Mouse (Mus musculus): Measurements from ENCODE around the gene Usp30.

Usp30 gene

DNA sequence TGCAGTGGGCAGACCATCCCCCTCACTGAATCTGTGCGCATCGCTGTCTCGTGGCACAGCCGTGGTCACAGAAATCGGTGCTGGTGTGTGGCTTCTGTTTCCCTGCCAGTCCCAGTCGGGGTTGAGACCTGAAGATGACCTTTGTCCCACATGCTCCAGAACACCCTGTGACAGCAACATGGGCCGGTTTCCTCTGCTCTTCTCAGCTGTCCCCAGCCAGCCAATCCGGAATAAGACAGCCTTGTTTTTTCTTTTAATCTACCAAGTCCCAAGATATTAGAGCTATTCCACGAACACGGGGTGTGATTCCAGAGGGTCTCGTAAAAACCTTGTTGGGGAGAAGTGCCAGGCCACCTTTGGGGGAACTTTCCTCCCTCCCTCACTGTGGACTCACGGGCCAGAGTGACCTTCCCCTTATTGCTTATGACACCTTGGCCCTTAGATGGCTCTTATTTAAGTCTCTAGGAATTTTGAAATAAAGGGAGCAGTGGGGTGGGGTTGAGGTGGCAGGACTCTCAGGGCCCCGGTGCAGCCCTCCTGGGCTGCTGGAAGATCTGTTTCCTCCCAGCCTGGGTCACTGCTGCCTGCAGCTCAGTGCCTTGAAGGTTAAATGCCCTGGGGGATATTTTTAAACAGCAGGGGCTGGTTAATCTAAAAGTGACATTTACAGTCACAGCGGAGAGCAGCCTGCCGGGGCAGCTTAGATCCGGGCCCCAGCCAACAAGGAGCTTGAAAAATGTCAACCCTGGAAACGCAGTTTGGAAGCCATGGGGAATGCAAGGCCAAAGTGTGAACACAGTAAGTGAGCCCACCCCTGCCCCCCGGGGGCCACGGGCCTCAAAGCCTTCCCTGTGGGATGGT lies 81.0 kb downstream of the Usp30 start, which contains the start of gene Acacb:
Gene Acacb (plus strand): TSS at position 508 of the 861 bp plus-strand sequence.
- Histone ChIP-seq H3K4me1 (replicated peaks; ENCODE audit: low read depth, low read length) (peaks cover 85% of the 10 kb centered on the region), H3K27me3 (ENCODE audit: insufficient read depth, low read length) (no peaks in the 10 kb centered on the region), H3K9me3 (ENCODE audit: low read length) (peaks cover 5% of the 10 kb centered on the region), H3K4me3 (replicated peaks; ENCODE audit: low read length) (no peak within 1 kb of the TSS), H3K36me3 (ENCODE audit: insufficient read depth, low read length) (no peaks in the 10 kb centered on the region)
- TF ChIP-seq POU5F1 (IDR thresholded peaks at IDR 0.05; ENCODE audit: borderline replicate concordance, low read length) (no peak), NANOG (IDR thresholded peaks at IDR 0.05; ENCODE audit: borderline replicate concordance, low read length) (no peak), CTCF (conservative IDR thresholded peaks at IDR 0.05; ENCODE audit: low read length) (no peak)

DNA sequence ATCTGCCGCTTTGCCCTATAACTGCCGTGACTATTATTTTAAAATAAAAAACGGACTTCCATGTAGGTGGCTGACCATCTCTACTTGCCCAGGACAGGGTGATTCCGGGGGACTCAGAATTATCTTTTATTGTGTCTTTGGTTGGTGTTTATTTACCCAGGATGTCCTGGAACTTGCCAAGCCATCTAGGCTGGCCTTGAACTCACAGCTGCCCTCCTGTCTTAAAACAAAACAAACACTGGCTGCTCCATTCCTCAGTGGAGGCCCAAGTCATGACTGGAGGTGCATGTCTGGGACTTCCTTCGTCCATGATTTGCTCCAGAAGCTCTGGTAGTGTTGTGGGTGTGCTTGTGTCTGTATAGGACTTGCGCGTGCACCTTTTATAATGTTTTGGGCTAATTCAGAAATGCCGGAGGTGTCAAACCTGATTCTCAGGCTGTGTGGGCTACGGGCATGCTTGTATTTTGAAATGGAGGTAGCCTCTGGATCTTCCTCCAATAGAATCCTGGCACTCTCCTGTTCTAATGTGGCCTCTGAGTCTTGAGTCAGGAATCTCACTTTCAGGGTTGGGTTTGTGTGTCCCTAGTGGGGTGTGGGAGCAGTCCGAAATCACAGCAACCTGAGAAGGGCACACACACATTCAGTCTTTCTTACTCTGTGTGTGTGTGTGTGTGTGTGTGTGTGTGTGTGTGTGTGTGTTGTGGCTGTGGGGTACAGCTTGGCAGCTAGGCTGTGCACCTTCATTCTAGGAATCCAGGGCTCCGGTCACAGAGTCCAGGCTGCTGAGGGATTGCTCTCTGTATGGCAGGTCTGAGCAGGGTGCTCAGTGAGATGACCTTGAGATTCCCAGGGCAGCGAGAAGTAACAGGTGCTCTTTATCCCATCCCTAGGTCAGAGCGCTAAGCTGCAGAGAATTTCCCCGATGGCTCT lies 82.0 kb downstream of the Usp30 start:
- Histone ChIP-seq H3K36me3 (ENCODE audit: insufficient read depth, low read length) (no peaks in the 10 kb centered on the region), H3K4me3 (replicated peaks; ENCODE audit: low read length) (no peak overlapping the region), H3K4me1 (replicated peaks; ENCODE audit: low read depth, low read length) (peaks cover 85% of the 10 kb centered on the region), H3K27me3 (ENCODE audit: insufficient read depth, low read length) (no peaks in the 10 kb centered on the region), H3K9me3 (ENCODE audit: low read length) (peaks cover 5% of the 10 kb centered on the region)
- TF ChIP-seq CTCF (conservative IDR thresholded peaks at IDR 0.05; ENCODE audit: low read length) (no peak), NANOG (IDR thresholded peaks at IDR 0.05; ENCODE audit: borderline replicate concordance, low read length) (no peak), POU5F1 (IDR thresholded peaks at IDR 0.05; ENCODE audit: borderline replicate concordance, low read length) (no peak)

DNA sequence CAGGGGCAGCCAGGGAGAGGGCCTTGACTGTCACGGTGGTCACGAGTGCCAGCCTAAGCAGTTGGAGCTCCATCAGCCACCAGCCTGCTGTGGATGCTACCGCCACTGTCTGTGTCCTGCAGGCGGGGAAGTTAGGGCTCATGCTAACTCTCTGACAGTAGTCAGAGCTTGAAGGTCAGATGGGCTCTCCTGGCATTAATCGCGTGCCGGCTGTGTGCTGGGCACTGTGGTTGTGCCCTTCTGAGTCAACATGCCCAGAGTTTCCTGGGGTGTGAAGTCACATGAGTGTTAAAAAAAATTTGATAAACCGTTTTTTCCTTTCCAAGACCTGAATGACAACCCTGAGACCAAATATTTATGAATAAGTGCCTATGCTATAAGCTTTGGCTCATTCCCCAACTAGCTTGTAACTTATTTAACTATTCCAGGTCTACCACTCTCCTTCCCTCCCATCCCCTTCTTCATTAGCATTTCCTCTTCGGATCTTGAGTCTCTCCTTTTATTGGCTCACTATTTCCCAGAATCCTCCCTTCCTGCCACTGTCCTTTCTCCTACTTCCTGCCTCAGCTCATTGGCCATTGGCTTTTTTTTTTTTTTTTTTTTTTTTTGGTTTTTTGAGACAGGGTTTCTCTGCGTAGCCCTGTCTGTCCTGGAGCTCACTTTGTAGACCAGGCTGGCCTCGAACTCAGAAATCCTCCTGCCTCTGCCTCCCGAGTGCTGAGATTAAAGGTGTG lies 87.3 kb downstream of the Usp30 start:
- TF ChIP-seq NANOG (IDR thresholded peaks at IDR 0.05; ENCODE audit: borderline replicate concordance, low read length) (no peak), POU5F1 (IDR thresholded peaks at IDR 0.05; ENCODE audit: borderline replicate concordance, low read length) (no peak), CTCF (conservative IDR thresholded peaks at IDR 0.05; ENCODE audit: low read length) (no peak)
- H3K36me3 ChIP-seq (ENCODE audit: insufficient read depth, low read length), result no peaks in the 10 kb centered on the region
- peak overlapping the region; percentile 78 for H3K4me3 ChIP-seq (replicated peaks; ENCODE audit: low read length)
- H3K4me1 ChIP-seq (replicated peaks; ENCODE audit: low read depth, low read length), result peaks cover 64% of the 10 kb centered on the region
- H3K9me3 ChIP-seq (ENCODE audit: low read length), result peaks cover 5% of the 10 kb centered on the region
- H3K27me3 ChIP-seq (ENCODE audit: insufficient read depth, low read length), result no peaks in the 10 kb centered on the region

DNA sequence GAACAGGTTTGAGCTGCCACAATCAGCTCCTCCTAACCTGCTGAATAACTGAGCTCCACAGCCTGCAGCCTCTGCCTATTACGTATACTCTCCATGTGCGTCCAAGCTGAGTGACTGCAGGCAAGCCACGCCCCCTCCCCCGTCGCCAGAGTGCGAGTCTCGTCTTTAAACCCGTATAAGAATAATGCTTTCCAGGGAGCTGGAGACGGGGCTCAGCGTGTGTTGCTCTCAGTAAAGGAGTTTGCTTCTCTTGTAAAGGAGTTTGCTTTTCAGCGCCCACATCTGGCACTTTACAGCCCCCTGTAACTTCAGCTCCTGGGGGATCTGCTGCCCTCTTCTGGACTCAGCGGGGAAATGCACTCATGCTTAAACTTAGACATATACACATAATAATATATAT lies 88.2 kb downstream of the Usp30 start:
- no peaks in the 10 kb centered on the region for H3K27me3 ChIP-seq (ENCODE audit: insufficient read depth, low read length)
- peak overlapping the region; percentile 78 for H3K4me3 ChIP-seq (replicated peaks; ENCODE audit: low read length)
- H3K4me1 ChIP-seq (replicated peaks; ENCODE audit: low read depth, low read length), result peaks cover 60% of the 10 kb centered on the region
- TF ChIP-seq POU5F1 (IDR thresholded peaks at IDR 0.05; ENCODE audit: borderline replicate concordance, low read length) (no peak), NANOG (IDR thresholded peaks at IDR 0.05; ENCODE audit: borderline replicate concordance, low read length) (no peak), CTCF (conservative IDR thresholded peaks at IDR 0.05; ENCODE audit: low read length) (peak; percentile 89)
- no peaks in the 10 kb centered on the region for H3K36me3 ChIP-seq (ENCODE audit: insufficient read depth, low read length)
- peaks cover 4% of the 10 kb centered on the region for H3K9me3 ChIP-seq (ENCODE audit: low read length)

DNA sequence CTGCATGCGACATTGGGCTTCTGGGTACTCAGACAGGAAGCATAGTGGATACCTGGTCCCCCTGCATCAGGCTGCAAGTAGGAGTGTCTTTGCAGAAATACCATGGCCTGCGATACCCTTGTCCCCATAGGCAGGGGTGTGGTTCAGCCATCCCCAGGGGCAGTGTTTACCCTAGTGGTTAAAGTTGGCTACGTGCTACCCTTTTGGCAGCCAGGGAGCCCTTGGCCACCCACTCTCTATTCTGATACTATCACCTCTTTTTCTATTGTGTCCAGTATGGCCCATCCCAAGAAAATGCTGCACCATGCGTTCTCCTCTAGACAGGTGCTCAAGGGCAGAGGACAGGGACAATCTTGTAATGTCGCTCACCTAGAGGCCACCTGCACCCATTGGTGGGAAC lies 89.5 kb downstream of the Usp30 start:
- no peak overlapping the region for H3K4me3 ChIP-seq (replicated peaks; ENCODE audit: low read length)
- no peak for TF ChIP-seq NANOG (IDR thresholded peaks at IDR 0.05; ENCODE audit: borderline replicate concordance, low read length)
- TF ChIP-seq POU5F1 (IDR thresholded peaks at IDR 0.05; ENCODE audit: borderline replicate concordance, low read length), result no peak
- no peak for TF ChIP-seq CTCF (conservative IDR thresholded peaks at IDR 0.05; ENCODE audit: low read length)
- H3K27me3 ChIP-seq (ENCODE audit: insufficient read depth, low read length), result no peaks in the 10 kb centered on the region
- peaks cover 54% of the 10 kb centered on the region for H3K4me1 ChIP-seq (replicated peaks; ENCODE audit: low read depth, low read length)
- H3K36me3 ChIP-seq (ENCODE audit: insufficient read depth, low read length), result no peaks in the 10 kb centered on the region
- H3K9me3 ChIP-seq (ENCODE audit: low read length), result no peaks in the 10 kb centered on the region

DNA sequence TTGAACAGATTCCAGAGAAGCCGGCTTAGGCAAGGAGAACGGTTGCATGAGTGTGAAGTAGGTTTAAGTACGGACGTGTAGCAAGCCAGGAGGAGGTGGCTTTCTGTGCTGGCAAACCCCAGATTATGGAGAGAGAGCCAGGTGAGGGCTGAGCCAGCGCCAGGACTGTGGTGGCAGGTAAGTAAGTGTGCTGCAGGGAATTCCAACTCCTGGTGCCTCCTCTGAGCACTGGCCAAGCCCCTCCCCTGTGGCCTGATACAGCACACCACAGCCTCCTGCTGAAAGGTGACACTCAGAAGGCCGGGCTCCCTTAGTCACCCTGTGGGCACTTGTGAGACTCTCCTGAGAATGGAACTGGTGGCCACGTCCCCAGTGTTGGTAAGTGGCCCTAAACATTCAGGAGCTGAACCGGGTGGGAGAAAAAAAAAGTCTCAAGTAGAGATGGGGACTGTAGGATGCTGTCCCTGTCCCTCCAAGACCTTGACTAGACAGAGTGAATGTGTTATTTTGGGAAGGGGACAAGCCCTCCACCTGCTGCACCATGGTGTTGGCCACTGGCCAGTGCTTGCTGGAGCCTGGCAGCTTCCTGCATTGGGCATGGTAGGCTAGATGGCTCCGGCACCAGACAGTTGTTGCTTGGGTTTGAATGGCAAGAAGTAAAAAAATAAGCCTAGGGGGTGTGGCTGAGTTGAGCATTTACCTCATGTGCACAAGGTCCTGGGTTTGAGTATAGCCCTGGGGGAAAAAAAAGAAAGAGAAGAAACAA lies 90.1 kb downstream of the Usp30 start:
- TF ChIP-seq CTCF (conservative IDR thresholded peaks at IDR 0.05; ENCODE audit: low read length), result no peak
- TF ChIP-seq POU5F1 (IDR thresholded peaks at IDR 0.05; ENCODE audit: borderline replicate concordance, low read length), result no peak
- no peak for TF ChIP-seq NANOG (IDR thresholded peaks at IDR 0.05; ENCODE audit: borderline replicate concordance, low read length)
- Histone ChIP-seq H3K36me3 (ENCODE audit: insufficient read depth, low read length) (no peaks in the 10 kb centered on the region), H3K4me1 (replicated peaks; ENCODE audit: low read depth, low read length) (peaks cover 51% of the 10 kb centered on the region), H3K27me3 (ENCODE audit: insufficient read depth, low read length) (no peaks in the 10 kb centered on the region), H3K9me3 (ENCODE audit: low read length) (no peaks in the 10 kb centered on the region), H3K4me3 (replicated peaks; ENCODE audit: low read length) (no peak overlapping the region)

DNA sequence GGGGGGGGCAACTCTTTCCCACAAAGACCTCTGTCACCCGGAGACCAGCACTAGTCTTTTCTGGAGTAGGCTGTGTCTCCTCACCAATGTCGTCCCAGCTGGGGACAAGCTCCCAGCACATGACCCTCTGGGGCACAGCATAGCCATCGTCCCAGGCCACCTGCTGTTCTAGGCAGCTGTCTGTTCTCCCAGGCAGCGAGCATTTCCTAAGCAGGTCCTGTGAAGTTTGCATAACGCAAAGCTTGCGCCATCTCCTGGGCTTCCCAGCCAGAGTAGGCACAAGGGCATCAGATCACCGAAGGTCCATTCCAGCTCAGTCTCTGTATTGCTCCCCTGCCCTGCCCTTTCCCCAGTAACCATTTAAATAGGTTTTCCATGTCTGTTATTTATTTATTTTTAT lies 92.0 kb downstream of the Usp30 start:
- H3K9me3 ChIP-seq (ENCODE audit: low read length), result no peaks in the 10 kb centered on the region
- H3K27me3 ChIP-seq (ENCODE audit: insufficient read depth, low read length), result no peaks in the 10 kb centered on the region
- H3K36me3 ChIP-seq (ENCODE audit: insufficient read depth, low read length), result no peaks in the 10 kb centered on the region
- TF ChIP-seq NANOG (IDR thresholded peaks at IDR 0.05; ENCODE audit: borderline replicate concordance, low read length), result no peak
- TF ChIP-seq CTCF (conservative IDR thresholded peaks at IDR 0.05; ENCODE audit: low read length), result no peak
- no peak for TF ChIP-seq POU5F1 (IDR thresholded peaks at IDR 0.05; ENCODE audit: borderline replicate concordance, low read length)
- H3K4me3 ChIP-seq (replicated peaks; ENCODE audit: low read length), result no peak overlapping the region
- H3K4me1 ChIP-seq (replicated peaks; ENCODE audit: low read depth, low read length), result peaks cover 40% of the 10 kb centered on the region
